8 mouse cellular contexts compared by ENCODE assay signal in the genomic region with DNA sequence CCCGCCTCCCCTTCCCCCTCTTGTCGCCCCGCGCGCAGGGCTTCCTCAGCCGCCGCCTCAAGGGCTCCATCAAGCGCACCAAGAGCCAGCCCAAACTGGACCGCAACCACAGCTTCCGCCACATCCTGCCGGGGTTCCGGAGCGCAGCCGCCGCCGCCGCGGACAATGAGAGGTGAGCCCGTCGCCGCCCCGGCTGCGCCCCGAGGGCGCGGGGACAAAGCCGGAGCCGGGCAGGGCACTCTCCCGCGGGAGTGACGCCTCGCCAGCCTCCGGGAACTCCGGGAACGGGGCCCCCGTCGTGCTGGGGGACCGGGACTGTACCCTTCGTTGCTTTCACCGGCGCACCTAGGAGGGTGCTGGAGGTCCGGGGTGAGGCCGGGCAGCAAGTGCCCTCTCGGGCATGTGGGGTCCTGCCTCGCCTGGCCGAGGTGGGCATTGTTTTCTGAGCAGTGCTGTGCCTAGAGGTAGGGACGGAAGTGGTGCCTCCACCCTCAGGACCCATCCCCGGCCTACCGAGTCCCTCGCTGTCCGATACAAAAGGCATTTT.
DNase-seq lines count a peak whose midpoint lies in the region; ATAC-seq and TF ChIP-seq lines count a peak whose summit lies in the region.

No protein-coding gene starts in this region.

- H3K79me2 ChIP-seq in C2C12 (ENCODE audit: control insufficient read depth, insufficient read depth): peaks cover 50% of the 10 kb centered on the region

- intact Hi-C loops in heart, postnatal 14 days (cut with DNase I): loop anchor here (2.0 to 5.0 kb wide), 3 partner anchors 36 to 67 kb away; no protein-coding TSS in a partner anchor

- H3K27ac ChIP-seq in embryonic facial prominence, embryonic 15.5 days (replicated peaks): peak overlapping the region; percentile 87

- ATAC-seq in embryonic facial prominence, embryonic 15.5 days (ENCODE audit: insufficient number of reproducible peaks, low FRiP score, low TSS enrichment, low read depth): peak; percentile 32
- ATAC-seq in erythroid progenitor cell, adult 5-6 weeks (replicated peaks; ENCODE audit: low FRiP score, poor library complexity, severe bottlenecking): no peak

- H3K9me3 ChIP-seq in embryonic facial prominence, embryonic 15.5 days (replicated peaks): no peaks in the 10 kb centered on the region

- DNase-seq in NIH3T3 (ENCODE audit: low read depth): peak; percentile 73
- DNase-seq in heart, postnatal 14 days: peak; percentile 73 to 80
- peak; percentile 72 to 87 for DNase-seq in kidney, postnatal 25 days
- DNase-seq in lung, postnatal 25 days (ENCODE audit: low spot score): peak; percentile 74
- peak; percentile 67 for DNase-seq in retina, postnatal 1 day

- no peaks in the 10 kb centered on the region for H3K27me3 ChIP-seq in C2C12 (ENCODE audit: control insufficient read depth, insufficient read depth, insufficient read length)
- H3K27me3 ChIP-seq in embryonic facial prominence, embryonic 15.5 days: no peaks in the 10 kb centered on the region

- no peak for TF ChIP-seq CTCF in C2C12 (IDR thresholded peaks at IDR 0.05; ENCODE audit: control insufficient read depth, insufficient read depth, insufficient read length)

- H3K4me2 ChIP-seq in embryonic facial prominence, embryonic 15.5 days (replicated peaks): peak overlapping the region; percentile 84

- under 1% methylated on average over 49 of the region's 51 CpGs for WGBS in embryonic facial prominence, embryonic 15.5 days

- H3K36me3 ChIP-seq in C2C12 (ENCODE audit: control insufficient read depth, insufficient read depth): no peaks in the 10 kb centered on the region
- no peaks in the 10 kb centered on the region for H3K36me3 ChIP-seq in embryonic facial prominence, embryonic 15.5 days

- peak overlapping the region; percentile 94 for H3ac ChIP-seq in C2C12 (ENCODE audit: control insufficient read depth, insufficient read length, low read depth)

- H3K4me3 ChIP-seq in C2C12 (ENCODE audit: insufficient read depth, poor library complexity, severe bottlenecking): peak overlapping the region; percentile 75
- H3K4me3 ChIP-seq in embryonic facial prominence, embryonic 15.5 days (replicated peaks): peak overlapping the region; percentile 75

- H3K4me1 ChIP-seq in embryonic facial prominence, embryonic 15.5 days: peaks cover 69% of the 10 kb centered on the region

- peak overlapping the region; percentile 77 for H3K9ac ChIP-seq in embryonic facial prominence, embryonic 15.5 days

- peaks cover 25% of the 10 kb centered on the region for H3K79me3 ChIP-seq in C2C12 (ENCODE audit: low read depth)

TF ChIP-seq in C2C12, 6 proteins besides CTCF, POLR2A, EP300 and RAD21:
- TF ChIP-seq CEBPB (IDR thresholded peaks at IDR 0.05; ENCODE audit: low read depth) (no peak), USF1 (IDR thresholded peaks at IDR 0.05; ENCODE audit: low read depth) (no peak), MYOG (IDR thresholded peaks at IDR 0.05; ENCODE audit: control insufficient read depth, extremely low read depth, insufficient read length) (no peak), MAX (IDR thresholded peaks at IDR 0.05) (no peak), FOSL1 (IDR thresholded peaks at IDR 0.05; ENCODE audit: insufficient read depth, low read length, poor library complexity, severe bottlenecking) (no peak), MYOD1 (IDR thresholded peaks at IDR 0.05; ENCODE audit: control insufficient read depth, insufficient read length, low read depth) (no peak)
